Mouse (Mus musculus): ENCODE results near the gene Rbm18. TPM values are rescaled to one million over a fixed set of nuclear protein-coding genes. Genes with fewer than 3 reads are reported as not detected.
A peak's percentile ranks its signal among the peaks of the same experiment; 100 is the strongest.

Rbm18 gene
- polyA plus RNA-seq, 1 experiment from 2014 or later: 33.7 TPM

DNA sequence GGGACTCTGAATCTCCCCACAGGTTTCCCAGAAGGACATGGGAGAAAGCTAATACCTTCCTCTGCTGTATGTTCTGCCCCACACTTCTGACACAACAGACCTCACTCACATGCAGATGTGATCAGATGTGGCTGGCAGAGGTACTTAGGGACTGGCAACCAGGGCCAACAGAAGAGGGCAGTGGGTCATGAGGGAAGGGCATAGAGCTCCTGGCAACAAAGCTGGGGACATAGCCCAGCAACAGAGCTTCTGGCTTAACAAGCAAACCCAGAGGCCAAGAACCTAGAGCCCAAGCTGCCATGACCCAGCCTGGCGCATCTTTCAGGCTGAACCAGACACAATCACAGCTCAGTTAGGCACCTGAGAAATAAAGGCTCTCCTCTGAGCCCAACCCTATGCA, 51.5 kb downstream of the Rbm18 start:
- no peaks in the 10 kb centered on the region for H3K36me3 ChIP-seq (ENCODE audit: control insufficient read depth, insufficient read depth, low read length)
- H3K4me2 ChIP-seq (replicated peaks; ENCODE audit: low read depth): no peak overlapping the region
- DNase-seq (ENCODE audit: low spot score): no peak
- no peak for TF ChIP-seq EP300 (optimal IDR thresholded peaks at IDR 0.05)
- TF ChIP-seq CTCF (IDR thresholded peaks at IDR 0.05; ENCODE audit: low read depth): no peak
- no peak for ATAC-seq (ENCODE audit: low FRiP score, low TSS enrichment)
- no peaks in the 10 kb centered on the region for H3K9me3 ChIP-seq (ENCODE audit: control insufficient read depth, low read length)
- H3K9ac ChIP-seq (ENCODE audit: low read length): no peak overlapping the region
- peaks cover 2% of the 10 kb centered on the region; the same call in 1 of the 2 replicates for H3K27me3 ChIP-seq (ENCODE audit: control insufficient read depth, insufficient read depth, low read length)
- 100% methylated on average over 1 of the region's 1 CpGs for WGBS
- no peaks in the 10 kb centered on the region for H3K4me1 ChIP-seq (replicated peaks; ENCODE audit: control insufficient read depth, insufficient read depth)
- H3K4me3 ChIP-seq (ENCODE audit: low read depth, low read length): no peak overlapping the region
- no peak overlapping the region for H3K27ac ChIP-seq (replicated peaks)

DNA sequence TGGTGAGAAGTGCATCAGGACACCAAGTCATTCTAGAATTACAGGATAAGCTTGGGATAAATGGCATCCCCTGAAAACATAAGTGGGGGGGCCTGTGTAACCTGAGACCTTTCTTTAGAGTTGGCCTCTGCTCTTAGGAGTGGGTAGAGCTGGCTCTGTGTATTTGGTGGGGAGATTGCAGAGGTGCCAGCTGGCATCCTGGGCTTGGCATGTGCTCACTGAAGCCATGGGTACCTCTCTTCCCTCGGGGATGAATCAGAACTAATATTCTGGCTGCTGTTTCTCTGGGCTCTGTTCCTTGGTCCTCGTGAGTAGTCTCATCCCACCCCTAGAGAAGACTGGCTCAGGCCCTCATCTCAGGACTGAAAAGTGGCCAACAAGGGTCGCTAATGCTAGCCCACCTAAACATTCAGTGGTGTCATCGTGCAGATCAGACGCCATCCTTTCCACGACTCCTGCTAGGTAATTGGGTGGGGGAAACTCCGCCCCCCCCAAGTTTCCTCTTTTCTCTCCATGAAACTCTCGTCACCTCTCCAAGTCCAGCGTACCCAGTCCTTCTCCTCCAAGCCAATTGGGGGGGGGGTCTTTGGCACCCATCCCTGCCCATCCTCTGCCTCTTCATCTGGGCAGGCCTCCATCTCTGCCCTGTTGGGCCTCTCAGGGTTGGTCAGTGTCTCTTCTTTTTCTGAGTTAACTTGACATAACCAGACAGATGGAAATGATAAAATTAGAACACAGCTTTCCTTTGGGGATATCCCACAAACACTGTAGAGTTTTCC, 53.6 kb downstream of the Rbm18 start:
- Histone ChIP-seq H3K9me3 (ENCODE audit: control insufficient read depth, low read length) (no peaks in the 10 kb centered on the region), H3K4me2 (replicated peaks; ENCODE audit: low read depth) (no peak overlapping the region), H3K4me3 (ENCODE audit: low read depth, low read length) (no peak overlapping the region), H3K9ac (ENCODE audit: low read length) (no peak overlapping the region), H3K36me3 (ENCODE audit: control insufficient read depth, insufficient read depth, low read length) (no peaks in the 10 kb centered on the region), H3K27me3 (ENCODE audit: control insufficient read depth, insufficient read depth, low read length) (0 out of 2 replicates have a peak, but pooled peaks cover 2% of the 10 kb centered on the region), H3K27ac (replicated peaks) (no peak overlapping the region), H3K4me1 (replicated peaks; ENCODE audit: control insufficient read depth, insufficient read depth) (no peaks in the 10 kb centered on the region)
- WGBS: 83% methylated on average over 9 of the region's 9 CpGs
- ATAC-seq (ENCODE audit: low FRiP score, low TSS enrichment): no peak
- no peak for DNase-seq (ENCODE audit: low spot score)
- no peak for TF ChIP-seq EP300 (optimal IDR thresholded peaks at IDR 0.05)
- TF ChIP-seq CTCF (IDR thresholded peaks at IDR 0.05; ENCODE audit: low read depth): no peak

DNA sequence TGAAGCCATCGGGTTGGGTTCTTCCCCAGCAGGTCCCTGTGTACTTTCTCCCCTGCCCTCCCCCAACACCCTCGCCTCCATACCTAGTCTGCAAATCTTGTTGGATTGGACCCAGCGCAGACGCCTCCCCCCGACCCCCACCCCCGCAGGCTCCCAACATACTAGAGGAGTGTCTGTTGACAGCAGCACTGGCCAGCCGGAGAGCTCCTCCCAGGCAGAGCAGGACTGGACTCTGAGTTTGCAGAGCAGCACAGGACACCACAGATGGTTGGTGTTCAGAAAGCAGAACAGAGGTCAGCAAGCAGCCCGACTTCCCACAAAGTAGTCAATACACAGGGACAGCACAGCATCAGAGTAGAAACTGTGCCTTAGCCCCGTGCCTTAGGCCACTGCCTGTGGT, 55.1 kb downstream of the Rbm18 start:
- H3K4me2 ChIP-seq (replicated peaks; ENCODE audit: low read depth): no peak overlapping the region
- no peak overlapping the region for H3K4me3 ChIP-seq (ENCODE audit: low read depth, low read length)
- H3K36me3 ChIP-seq (ENCODE audit: control insufficient read depth, insufficient read depth, low read length): no peaks in the 10 kb centered on the region
- H3K27me3 ChIP-seq (ENCODE audit: control insufficient read depth, insufficient read depth, low read length): no peaks in the 10 kb centered on the region
- H3K9ac ChIP-seq (ENCODE audit: low read length): no peak overlapping the region
- DNase-seq (ENCODE audit: low spot score): peak; percentile 31
- WGBS: 10% methylated on average over 9 of the region's 9 CpGs
- no peak overlapping the region for H3K27ac ChIP-seq (replicated peaks)
- TF ChIP-seq CTCF (IDR thresholded peaks at IDR 0.05; ENCODE audit: low read depth) (no peak), EP300 (optimal IDR thresholded peaks at IDR 0.05) (no peak)
- peak; percentile 59; the same call in 1 of the 2 replicates for ATAC-seq (ENCODE audit: low FRiP score, low TSS enrichment)
- H3K4me1 ChIP-seq (replicated peaks; ENCODE audit: control insufficient read depth, insufficient read depth): no peaks in the 10 kb centered on the region
- no peaks in the 10 kb centered on the region for H3K9me3 ChIP-seq (ENCODE audit: control insufficient read depth, low read length)

DNA sequence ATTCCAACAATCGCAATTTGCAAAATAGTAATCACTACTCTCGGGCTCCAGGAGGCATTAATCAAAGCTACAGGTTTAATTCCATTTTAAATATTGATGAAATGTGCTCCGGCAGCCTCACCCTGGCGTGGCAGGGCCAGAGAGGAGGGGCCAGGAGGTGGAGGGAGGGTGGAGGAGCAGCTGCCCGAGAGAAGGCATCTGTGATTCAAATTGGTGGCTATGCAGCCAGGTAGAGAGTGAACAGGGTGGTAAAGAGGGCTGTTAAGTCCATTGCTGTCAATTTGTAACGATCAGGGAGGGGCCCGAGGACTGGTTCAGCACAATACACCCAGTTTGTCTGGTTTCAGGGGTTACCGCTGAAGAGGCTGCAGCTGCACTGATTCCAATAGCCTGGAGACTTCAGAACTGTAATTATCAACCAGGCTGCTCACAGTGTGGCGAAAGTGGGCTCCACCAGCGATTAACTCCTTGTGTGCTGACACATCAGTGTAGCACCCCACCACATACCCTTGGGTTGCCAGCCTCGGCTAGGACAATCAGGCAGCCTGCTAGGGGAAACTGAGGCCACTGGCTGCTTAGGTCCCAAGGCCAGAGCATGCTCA, 59.3 kb downstream of the Rbm18 start:
- no peak for ATAC-seq (ENCODE audit: low FRiP score, low TSS enrichment)
- Histone ChIP-seq H3K4me2 (replicated peaks; ENCODE audit: low read depth) (no peak overlapping the region), H3K27me3 (ENCODE audit: control insufficient read depth, insufficient read depth, low read length) (no peaks in the 10 kb centered on the region), H3K4me3 (ENCODE audit: low read depth, low read length) (no peak overlapping the region), H3K9ac (ENCODE audit: low read length) (no peak overlapping the region), H3K36me3 (ENCODE audit: control insufficient read depth, insufficient read depth, low read length) (no peaks in the 10 kb centered on the region), H3K27ac (replicated peaks) (no peak overlapping the region), H3K4me1 (replicated peaks; ENCODE audit: control insufficient read depth, insufficient read depth) (no peaks in the 10 kb centered on the region), H3K9me3 (ENCODE audit: control insufficient read depth, low read length) (no peaks in the 10 kb centered on the region)
- 14% methylated on average over 11 of the region's 11 CpGs for WGBS
- TF ChIP-seq EP300 (optimal IDR thresholded peaks at IDR 0.05) (no peak), CTCF (IDR thresholded peaks at IDR 0.05; ENCODE audit: low read depth) (no peak)
- no peak for DNase-seq (ENCODE audit: low spot score)

DNA sequence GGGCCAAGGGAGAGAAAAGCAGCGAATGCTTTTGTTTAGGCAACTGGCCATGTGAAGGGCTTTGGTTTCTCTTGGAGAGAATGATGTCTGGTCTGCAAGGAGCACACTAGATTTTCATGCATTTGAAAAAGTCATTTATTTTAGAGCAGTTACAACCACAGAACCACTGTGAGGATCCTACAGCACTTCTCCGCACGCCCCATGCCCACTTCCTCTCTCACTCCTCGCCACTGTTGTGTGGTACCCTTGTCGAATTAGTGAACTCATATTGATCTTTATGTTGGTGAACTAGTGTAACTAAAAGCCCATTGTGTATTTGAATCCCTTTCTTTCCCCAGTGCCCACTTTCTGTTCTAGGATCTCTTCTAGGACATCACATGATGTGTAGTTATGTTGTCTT, 61.4 kb downstream of the Rbm18 start:
- ATAC-seq (ENCODE audit: low FRiP score, low TSS enrichment) (no peak), DNase-seq (ENCODE audit: low spot score) (no peak)
- H3K36me3 ChIP-seq (ENCODE audit: control insufficient read depth, insufficient read depth, low read length): no peaks in the 10 kb centered on the region
- H3K9ac ChIP-seq (ENCODE audit: low read length): no peak overlapping the region
- no peak for TF ChIP-seq EP300 (optimal IDR thresholded peaks at IDR 0.05)
- no peak for TF ChIP-seq CTCF (IDR thresholded peaks at IDR 0.05; ENCODE audit: low read depth)
- no peaks in the 10 kb centered on the region for H3K9me3 ChIP-seq (ENCODE audit: control insufficient read depth, low read length)
- H3K4me2 ChIP-seq (replicated peaks; ENCODE audit: low read depth): no peak overlapping the region
- no peak overlapping the region for H3K4me3 ChIP-seq (ENCODE audit: low read depth, low read length)
- 80% methylated on average over 5 of the region's 5 CpGs for WGBS
- no peak overlapping the region for H3K27ac ChIP-seq (replicated peaks)
- H3K27me3 ChIP-seq (ENCODE audit: control insufficient read depth, insufficient read depth, low read length): no peaks in the 10 kb centered on the region
- H3K4me1 ChIP-seq (replicated peaks; ENCODE audit: control insufficient read depth, insufficient read depth): no peaks in the 10 kb centered on the region

DNA sequence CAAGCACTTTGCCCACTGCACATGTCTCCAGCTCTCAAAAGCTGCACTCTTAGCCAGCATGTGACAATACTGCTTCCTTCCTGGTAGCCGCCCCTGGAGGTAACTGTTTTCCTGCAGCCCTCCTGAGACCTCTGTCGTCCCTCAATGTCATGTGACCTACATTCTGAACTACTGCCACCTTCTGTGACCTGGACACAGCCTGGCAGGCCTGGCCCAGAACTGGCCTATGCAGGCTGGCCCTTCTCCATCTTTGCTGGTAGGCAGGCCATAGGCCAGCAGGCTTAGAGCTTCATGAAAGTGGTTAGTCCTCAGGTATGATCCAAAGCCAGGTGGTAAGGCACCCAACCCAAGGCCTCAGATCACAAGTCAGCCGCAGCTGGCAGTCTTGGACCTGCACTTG, 62.8 kb downstream of the Rbm18 start:
- Histone ChIP-seq H3K4me2 (replicated peaks; ENCODE audit: low read depth) (no peak overlapping the region), H3K27ac (replicated peaks) (no peak overlapping the region), H3K4me1 (replicated peaks; ENCODE audit: control insufficient read depth, insufficient read depth) (no peaks in the 10 kb centered on the region), H3K4me3 (ENCODE audit: low read depth, low read length) (no peak overlapping the region), H3K27me3 (ENCODE audit: control insufficient read depth, insufficient read depth, low read length) (no peaks in the 10 kb centered on the region), H3K9ac (ENCODE audit: low read length) (no peak overlapping the region), H3K9me3 (ENCODE audit: control insufficient read depth, low read length) (no peaks in the 10 kb centered on the region), H3K36me3 (ENCODE audit: control insufficient read depth, insufficient read depth, low read length) (no peaks in the 10 kb centered on the region)
- no peak for ATAC-seq (ENCODE audit: low FRiP score, low TSS enrichment)
- WGBS: 53% methylated on average over 3 of the region's 3 CpGs
- TF ChIP-seq CTCF (IDR thresholded peaks at IDR 0.05; ENCODE audit: low read depth) (no peak), EP300 (optimal IDR thresholded peaks at IDR 0.05) (no peak)
- DNase-seq (ENCODE audit: low spot score): no peak
